Mouse (Mus musculus) MEL (cell line): ENCODE results near the gene Dlg2.

Experiments
- CTCF ChIP-seq, 3 experiments: IDR thresholded peaks in 2 of 3; conservative IDR thresholded peaks in 1 of 3; 2 replicates each; pipeline ENCODE4 v1.5.1; 2011 to 2012; ENCODE audit warnings: low read length in 3 of 3, low read depth in 2 of 3, mild to moderate bottlenecking in 2 of 3, improper control_type of control experiment in 1 of 3, inconsistent platforms in 1 of 3, mixed read lengths in 1 of 3, moderate library complexity in 1 of 3; ENCODE audit not compliant: control insufficient read depth in 1 of 3, insufficient read depth in 1 of 3, poor library complexity in 1 of 3, severe bottlenecking in 1 of 3
- EP300 ChIP-seq, 2 experiments: IDR thresholded peaks; 2 replicates each; pipeline ENCODE4 v1.6.1; 2011; ENCODE audit warnings: improper control_type of control experiment in 2 of 2, low read length in 2 of 2, low read depth in 1 of 2, mild to moderate bottlenecking in 1 of 2
- GATA1 ChIP-seq: IDR thresholded peaks from 2 replicates; pipeline ENCODE4 v1.6.1; 2011; ENCODE audit warnings: low read depth, low read length, improper control_type of control experiment
- HCFC1 ChIP-seq: IDR thresholded peaks from 2 replicates; pipeline ENCODE4 v1.6.1; 2012; ENCODE audit warnings: low read depth, mild to moderate bottlenecking, inconsistent platforms, low read length, improper control_type of control experiment, moderate library complexity
- KAT2A ChIP-seq: conservative IDR thresholded peaks from 2 replicates; pipeline ENCODE4 v1.6.1; 2012; ENCODE audit warnings: low read depth, low read length, improper control_type of control experiment, inconsistent platforms
- MAX ChIP-seq: IDR thresholded peaks from 2 replicates; pipeline ENCODE4 v1.6.1; 2011; ENCODE audit warnings: low read length, improper control_type of control experiment
- MXI1 ChIP-seq: IDR thresholded peaks from 2 replicates; pipeline ENCODE4 v1.6.1; 2011; ENCODE audit warnings: mild to moderate bottlenecking, low read depth, low read length, improper control_type of control experiment
- POLR2A ChIP-seq, 2 experiments: IDR thresholded peaks; 2 replicates each; pipeline ENCODE4 v1.6.1; 2011 to 2012; ENCODE audit warnings: low read length in 2 of 2, mild to moderate bottlenecking in 2 of 2, control low read depth in 1 of 2, improper control_type of control experiment in 1 of 2, low read depth in 1 of 2, moderate library complexity in 1 of 2; ENCODE audit not compliant: control insufficient read depth in 1 of 2, insufficient read depth in 1 of 2, poor library complexity in 1 of 2
- POLR2AphosphoS2 ChIP-seq: IDR thresholded peaks from 2 replicates; pipeline ENCODE4 v1.6.1; 2011; ENCODE audit warnings: low read length, improper control_type of control experiment
- RAD21 ChIP-seq: IDR thresholded peaks from 2 replicates; pipeline ENCODE4 v1.6.1; 2011; ENCODE audit warnings: mild to moderate bottlenecking, low read depth, low read length, improper control_type of control experiment
- TBP ChIP-seq: IDR thresholded peaks from 2 replicates; pipeline ENCODE4 v1.8.0; 2011; ENCODE audit warnings: low read depth, low read length, improper control_type of control experiment
- ZKSCAN1 ChIP-seq: IDR thresholded peaks from 2 replicates; pipeline ENCODE4 v1.6.1; 2012; ENCODE audit warnings: low read depth, mild to moderate bottlenecking, inconsistent platforms, low read length, improper control_type of control experiment, moderate library complexity
- ZNF384 ChIP-seq: IDR thresholded peaks from 2 replicates; pipeline ENCODE4 v1.6.1; 2012; ENCODE audit warnings: low read depth, mild to moderate bottlenecking, inconsistent platforms, low read length, improper control_type of control experiment

DNA sequence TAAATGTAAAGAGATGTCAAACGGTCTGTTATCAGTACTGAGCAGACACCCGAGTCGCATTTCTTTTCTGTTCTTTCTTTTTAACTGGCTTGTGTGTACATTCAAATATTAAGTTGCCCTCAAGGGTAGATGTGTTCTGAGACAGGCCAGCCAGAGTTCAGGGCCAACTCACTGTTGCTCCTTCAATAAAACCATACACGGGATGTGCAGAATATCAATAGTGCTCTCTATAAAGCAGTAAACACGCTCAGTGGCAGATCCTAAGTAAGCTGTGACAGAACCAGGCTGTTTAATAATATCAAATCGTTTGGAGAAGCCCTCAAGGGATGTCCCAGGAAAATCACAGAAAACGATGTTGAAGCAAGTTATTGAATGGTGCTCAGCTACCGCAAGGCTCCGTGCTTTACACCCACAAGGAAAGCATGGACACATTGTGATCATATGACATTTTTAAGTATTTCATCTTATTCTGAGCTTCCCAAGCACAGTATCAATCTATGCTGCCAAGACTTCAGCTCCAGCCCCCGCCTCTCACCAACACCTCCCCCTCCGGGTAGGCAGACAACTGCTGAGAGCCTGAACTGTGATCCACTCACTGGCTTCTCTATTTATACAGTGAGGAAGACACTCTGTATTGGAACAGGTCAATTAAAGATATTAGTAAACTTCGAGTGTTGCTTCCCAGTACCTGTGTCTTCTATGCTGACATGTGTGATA, 1458.6 kb downstream of the Dlg2 start:
- TF ChIP-seq EP300 (IDR thresholded peaks at IDR 0.05; ENCODE audit: low read depth in 1 of 2, low read length in 2 of 2) (no peak), GATA1 (no peak), POLR2A (IDR thresholded peaks at IDR 0.05; ENCODE audit: control insufficient read depth in 1 of 2, insufficient read depth in 1 of 2, low read depth in 1 of 2, low read length in 2 of 2, poor library complexity in 1 of 2) (no peak), MXI1 (no peak), CTCF (IDR thresholded peaks at IDR 0.05 in 2 of 3, conservative IDR thresholded peaks at IDR 0.05 in 1 of 3; ENCODE audit: control insufficient read depth in 1 of 3, insufficient read depth in 1 of 3, low read depth in 2 of 3, low read length in 3 of 3, poor library complexity in 1 of 3, severe bottlenecking in 1 of 3) (no peak), ZNF384 (no peak), ZKSCAN1 (no peak), RAD21 (no peak), POLR2AphosphoS2 (no peak), TBP (no peak), KAT2A (no peak), MAX (no peak), HCFC1 (no peak)
